Mouse (Mus musculus) heart, postnatal 14 days (tissue): Measurements from ENCODE around the gene Alg11. TPM values are rescaled to one million over a fixed set of nuclear protein-coding genes. Genes with fewer than 3 reads are reported as not detected.

Experiments used
- DNase-seq, 2 experiments: peaks; one replicate each; pipeline ENCODE4 v3.0.0; 2021 to 2022
- intact Hi-C: fragments of 180-260 bp; cut with DNase I; formaldehyde crosslinking; loops from one replicate; pipeline ENCODE4 v1.15.1; 2025
- long read RNA-seq, 2 experiments: library from polyadenylated mRNA; stranded (forward); transcript quantifications; one replicate each; pipeline ENCODE4 v2.0.0; 2021
- total RNA-seq, 2 experiments: library from RNA; stranded (reverse); gene quantifications; 2 replicates each; pipeline ENCODE4 v1.2.3; 2021

Alg11 gene
- total RNA-seq: 10 to 100 TPM in 1 of 2 experiments, 1 to 10 TPM in 1; 9.1 to 10.8 TPM
- long read RNA-seq, experiment 1, full-length matches to known transcripts: 1 of 4 reads
- long read RNA-seq, experiment 1, partial matches to known transcripts: 2 of 4 reads
- long read RNA-seq, experiment 1, other reads (novel, unspliced or antisense): 1 of 4 reads
- long read RNA-seq, experiment 2: 0 reads

- DNase-seq: peak; percentile 96
- intact Hi-C loops: loop anchor here (5.0 to 10.0 kb wide), 2 partner anchors 107 to 324 kb away; partner anchors contain the start of gene Nek3
Observed at GRCm38 (mm10) chr8:22060446-22060889, at the start of gene Alg11. Gene Alg11 (plus strand): TSS chr8:22060721.

GRCm38 (mm10) chr8:22013034-22013707 is 47.4 kb upstream of the Alg11 start:
- no peak for DNase-seq
- intact Hi-C loops: no loop called here

GRCm38 (mm10) chr8:22017731-22018130 is 42.8 kb upstream of the Alg11 start:
- intact Hi-C loops: no loop called here
- DNase-seq: no peak

GRCm38 (mm10) chr8:22019498-22019897 is 41.0 kb upstream of the Alg11 start:
- no peak for DNase-seq
- intact Hi-C loops: no loop called here

GRCm38 (mm10) chr8:22022244-22022643 is 38.3 kb upstream of the Alg11 start:
- no peak for DNase-seq
- intact Hi-C loops: no loop called here

GRCm38 (mm10) chr8:22025241-22025640 is 35.3 kb upstream of the Alg11 start:
- no peak for DNase-seq
- intact Hi-C loops: no loop called here

- no peak for DNase-seq
- intact Hi-C loops: no loop called here
Observed at GRCm38 (mm10) chr8:22028973-22029372, 31.5 kb upstream of the Alg11 start.

GRCm38 (mm10) chr8:22030990-22031389 is 29.5 kb upstream of the Alg11 start:
- intact Hi-C loops: no loop called here

GRCm38 (mm10) chr8:22036137-22036536 is 24.4 kb upstream of the Alg11 start:
- intact Hi-C loops: no loop called here
- no peak for DNase-seq

More at GRCm38 (mm10) chr8:22030990-22031389, 29.5 kb upstream of the Alg11 start:
- no peak for DNase-seq

- DNase-seq: no peak
- intact Hi-C loops: no loop called here
Observed at GRCm38 (mm10) chr8:22037022-22037421, 23.5 kb upstream of the Alg11 start.

- DNase-seq: no peak
- intact Hi-C loops: loop anchor here (5.0 kb wide), 1 partner anchor 47 kb away; no protein-coding TSS in a partner anchor
Observed at GRCm38 (mm10) chr8:22039468-22040152, 20.9 kb upstream of the Alg11 start.

- DNase-seq: no peak
- intact Hi-C loops: loop anchor here (5.0 kb wide), 1 partner anchor 48 kb away; no protein-coding TSS in a partner anchor
Observed at GRCm38 (mm10) chr8:22040153-22040509, 20.4 kb upstream of the Alg11 start.

- intact Hi-C loops: loop anchor here (5.0 kb wide), 1 partner anchor 50 kb away; no protein-coding TSS in a partner anchor
- DNase-seq: no peak
Observed at GRCm38 (mm10) chr8:22042515-22042914, 18.0 kb upstream of the Alg11 start.

- intact Hi-C loops: loop anchor here (5.0 kb wide), 1 partner anchor 51 kb away; no protein-coding TSS in a partner anchor
- no peak for DNase-seq
Observed at GRCm38 (mm10) chr8:22043706-22044105, 16.8 kb upstream of the Alg11 start.

- DNase-seq: peak; percentile 42 to 61
- intact Hi-C loops: no loop called here
Observed at GRCm38 (mm10) chr8:22047699-22048464, 12.6 kb upstream of the Alg11 start.

- intact Hi-C loops: no loop called here
- DNase-seq: no peak
Observed at GRCm38 (mm10) chr8:22054674-22055491, 5.6 kb upstream of the Alg11 start.

GRCm38 (mm10) chr8:22055492-22055877 is 5.0 kb upstream of the Alg11 start:
- DNase-seq: no peak

GRCm38 (mm10) chr8:22056850-22057249 is 3.7 kb upstream of the Alg11 start:
- intact Hi-C loops: no loop called here
- no peak for DNase-seq

More at GRCm38 (mm10) chr8:22055492-22055877, 5.0 kb upstream of the Alg11 start:
- intact Hi-C loops: no loop called here

- intact Hi-C loops: no loop called here
Observed at GRCm38 (mm10) chr8:22058368-22058767, 2.2 kb upstream of the Alg11 start.

More at GRCm38 (mm10) chr8:22058368-22058767, 2.2 kb upstream of the Alg11 start:
- no peak for DNase-seq
